Mouse (Mus musculus) forebrain, embryonic 16.5 days (tissue): Measurements from ENCODE around the gene Mtfr2. TPM values are rescaled to one million over a fixed set of nuclear protein-coding genes. Genes with fewer than 3 reads are reported as not detected.

Source experiments
- ATAC-seq: fragments of 200-750 bp; cut with Nextera tagmentation; 2 replicates; pipeline ENCODE4 v1.8.0; 2017; ENCODE audit warnings: mild to moderate bottlenecking, moderate library complexity
- H3K27ac ChIP-seq: fragments of 300-500 bp; sonication (generic); 2 replicates; pipeline ENCODE4 v1.5.1; 2014; ENCODE audit warnings: low read length, control low read depth
- H3K27me3 ChIP-seq: fragments of 300-500 bp; sonication (generic); replicated peaks from 2 replicates; pipeline ENCODE4 v1.6.1; 2014; ENCODE audit warnings: low read length; ENCODE audit not compliant: control insufficient read depth, insufficient read depth
- H3K36me3 ChIP-seq: fragments of 300-500 bp; sonication (generic); 2 replicates; pipeline ENCODE4 v1.6.1; 2014; ENCODE audit not compliant: control insufficient read depth, insufficient read depth
- H3K4me1 ChIP-seq: fragments of 300-500 bp; sonication (generic); replicated peaks from 2 replicates; pipeline ENCODE4 v1.6.1; 2014; ENCODE audit warnings: low read length; ENCODE audit not compliant: control insufficient read depth, insufficient read depth
- H3K4me2 ChIP-seq: fragments of 300-500 bp; sonication (generic); 2 replicates; pipeline ENCODE4 v1.6.1; 2014; ENCODE audit warnings: mild to moderate bottlenecking, low read length, control low read depth
- H3K4me3 ChIP-seq: fragments of 300-500 bp; sonication (generic); replicated peaks from 2 replicates; pipeline ENCODE4 v1.5.1; 2014; ENCODE audit warnings: mild to moderate bottlenecking, low read length, control low read depth
- H3K9ac ChIP-seq: fragments of 300-500 bp; sonication (generic); replicated peaks from 2 replicates; pipeline ENCODE4 v1.6.1; 2014; ENCODE audit warnings: low read depth, low read length, control low read depth
- H3K9me3 ChIP-seq: fragments of 300-500 bp; sonication (generic); 2 replicates; pipeline ENCODE4 v1.6.1; 2016; ENCODE audit warnings: low read length; ENCODE audit not compliant: control insufficient read depth
- WGBS: fragments of 180-500 bp; shearing (Covaris S2); extraction: QIAGEN DNeasy Blood & Tissue Kit; methylation state at CpG from one replicate; pipeline ENCODE4 v1.1.7; 2014; 5-methylcytosine and 5-hydroxymethylcytosine counted together
- polyA plus RNA-seq: library from polyadenylated mRNA; unstranded; fragments of >200 nt; fragmentation: Nextera tagmentation; extraction: Ambion mirVana; gene quantifications from 2 replicates; pipeline ENCODE4 v1.2.1, GENCODE M21; 2015

The Mtfr2 gene
- polyA plus RNA-seq, 1 experiment from 2014 or later: 0.99 TPM

- no peak overlapping the region for H3K4me2 ChIP-seq
- no peak overlapping the region for H3K9ac ChIP-seq
- ATAC-seq: no peak
- no peak overlapping the region for H3K27ac ChIP-seq
- H3K4me3 ChIP-seq: no peak overlapping the region
- H3K9me3 ChIP-seq: no peaks in the 10 kb centered on the region
- H3K4me1 ChIP-seq: peaks cover 15% of the 10 kb centered on the region
- 57% methylated on average over 2 of the region's 2 CpGs for WGBS
- peaks cover 7% of the 10 kb centered on the region for H3K36me3 ChIP-seq
- no peaks in the 10 kb centered on the region for H3K27me3 ChIP-seq
Measured at GRCm38 (mm10) chr10:20314797-20315196, 32.8 kb upstream of the Mtfr2 start.

GRCm38 (mm10) chr10:20317466-20317865, 30.1 kb upstream of the Mtfr2 start:
- 94% methylated on average over 5 of the region's 5 CpGs for WGBS

GRCm38 (mm10) chr10:20326226-20326625, 21.3 kb upstream of the Mtfr2 start:
- Histone ChIP-seq H3K4me2 (no peak overlapping the region), H3K9ac (no peak overlapping the region), H3K27ac (no peak overlapping the region), H3K27me3 (no peaks in the 10 kb centered on the region), H3K4me3 (no peak overlapping the region), H3K9me3 (no peaks in the 10 kb centered on the region), H3K36me3 (peaks cover 26% of the 10 kb centered on the region), H3K4me1 (no peaks in the 10 kb centered on the region)
- ATAC-seq: no peak

More at GRCm38 (mm10) chr10:20317466-20317865, 30.1 kb upstream of the Mtfr2 start:
- no peak for ATAC-seq
- H3K4me2 ChIP-seq: no peak overlapping the region
- H3K4me3 ChIP-seq: no peak overlapping the region
- H3K27ac ChIP-seq: no peak overlapping the region
- H3K9ac ChIP-seq: no peak overlapping the region
- H3K4me1 ChIP-seq: peaks cover 9% of the 10 kb centered on the region
- H3K27me3 ChIP-seq: no peaks in the 10 kb centered on the region
- peaks cover 10% of the 10 kb centered on the region for H3K36me3 ChIP-seq
- no peaks in the 10 kb centered on the region for H3K9me3 ChIP-seq

GRCm38 (mm10) chr10:20331262-20331661, 16.3 kb upstream of the Mtfr2 start:
- no peak for ATAC-seq
- no peak overlapping the region for H3K4me2 ChIP-seq
- H3K36me3 ChIP-seq: peaks cover 28% of the 10 kb centered on the region
- H3K4me1 ChIP-seq: no peaks in the 10 kb centered on the region
- H3K9me3 ChIP-seq: no peaks in the 10 kb centered on the region
- H3K9ac ChIP-seq: no peak overlapping the region
- WGBS: 93% methylated on average over 2 of the region's 2 CpGs
- no peaks in the 10 kb centered on the region for H3K27me3 ChIP-seq
- H3K4me3 ChIP-seq: no peak overlapping the region
- H3K27ac ChIP-seq: no peak overlapping the region

GRCm38 (mm10) chr10:20337872-20338271, 9.7 kb upstream of the Mtfr2 start:
- no peaks in the 10 kb centered on the region for H3K9me3 ChIP-seq
- 86% methylated on average over 7 of the region's 7 CpGs for WGBS
- no peak for ATAC-seq
- no peak overlapping the region for H3K4me2 ChIP-seq
- H3K36me3 ChIP-seq: peaks cover 44% of the 10 kb centered on the region
- H3K27ac ChIP-seq: no peak overlapping the region
- H3K27me3 ChIP-seq: no peaks in the 10 kb centered on the region
- H3K9ac ChIP-seq: no peak overlapping the region
- H3K4me1 ChIP-seq: no peaks in the 10 kb centered on the region
- no peak overlapping the region for H3K4me3 ChIP-seq

GRCm38 (mm10) chr10:20345736-20346135, 1.8 kb upstream of the Mtfr2 start:
- H3K36me3 ChIP-seq: peaks cover 21% of the 10 kb centered on the region
- H3K4me3 ChIP-seq: no peak overlapping the region
- H3K4me2 ChIP-seq: no peak overlapping the region
- H3K9ac ChIP-seq: no peak overlapping the region
- no peaks in the 10 kb centered on the region for H3K9me3 ChIP-seq
- ATAC-seq: no peak
- H3K4me1 ChIP-seq: peaks cover 10% of the 10 kb centered on the region
- no peak overlapping the region for H3K27ac ChIP-seq
- H3K27me3 ChIP-seq: no peaks in the 10 kb centered on the region
- WGBS: 67% methylated on average over 1 of the region's 1 CpGs

- H3K4me1 ChIP-seq: peaks cover 10% of the 10 kb centered on the region
- no peak overlapping the region for H3K9ac ChIP-seq
- no peak overlapping the region for H3K27ac ChIP-seq
- no peak overlapping the region for H3K4me2 ChIP-seq
- ATAC-seq: no peak
- H3K9me3 ChIP-seq: no peaks in the 10 kb centered on the region
- peaks cover 11% of the 10 kb centered on the region for H3K36me3 ChIP-seq
- H3K4me3 ChIP-seq: no peak overlapping the region
- no peaks in the 10 kb centered on the region for H3K27me3 ChIP-seq
- WGBS: 94% methylated on average over 2 of the region's 2 CpGs
Measured at GRCm38 (mm10) chr10:20348894-20349293, 1.3 kb downstream of the Mtfr2 start.

- Histone ChIP-seq H3K4me1 (no peaks in the 10 kb centered on the region), H3K4me2 (no peak overlapping the region), H3K9ac (no peak overlapping the region), H3K27me3 (no peaks in the 10 kb centered on the region), H3K36me3 (no peaks in the 10 kb centered on the region), H3K4me3 (no peak overlapping the region), H3K9me3 (no peaks in the 10 kb centered on the region), H3K27ac (no peak overlapping the region)
- ATAC-seq: peak; percentile 74
- 66% methylated on average over 10 of the region's 10 CpGs for WGBS
Measured at GRCm38 (mm10) chr10:20361542-20362449, 14.2 kb downstream of the Mtfr2 start.

- Histone ChIP-seq H3K27me3 (no peaks in the 10 kb centered on the region), H3K9ac (no peak overlapping the region), H3K4me1 (no peaks in the 10 kb centered on the region), H3K4me3 (no peak overlapping the region), H3K9me3 (no peaks in the 10 kb centered on the region), H3K36me3 (no peaks in the 10 kb centered on the region), H3K4me2 (no peak overlapping the region), H3K27ac (no peak overlapping the region)
- WGBS: 60% methylated on average over 4 of the region's 4 CpGs
- ATAC-seq: 0 out of 2 replicates have a peak, but pooled peaks have one; percentile 22
Measured at GRCm38 (mm10) chr10:20362450-20363118, 15.0 kb downstream of the Mtfr2 start.
